Mouse (Mus musculus): Measurements from ENCODE around the gene Katnbl1.
"Not testable (repeated sequence)": the region's sequence is repeated elsewhere in the genome, so short reads cannot be mapped to it uniquely, and the experiment has no call there.

The Katnbl1 gene

DNA sequence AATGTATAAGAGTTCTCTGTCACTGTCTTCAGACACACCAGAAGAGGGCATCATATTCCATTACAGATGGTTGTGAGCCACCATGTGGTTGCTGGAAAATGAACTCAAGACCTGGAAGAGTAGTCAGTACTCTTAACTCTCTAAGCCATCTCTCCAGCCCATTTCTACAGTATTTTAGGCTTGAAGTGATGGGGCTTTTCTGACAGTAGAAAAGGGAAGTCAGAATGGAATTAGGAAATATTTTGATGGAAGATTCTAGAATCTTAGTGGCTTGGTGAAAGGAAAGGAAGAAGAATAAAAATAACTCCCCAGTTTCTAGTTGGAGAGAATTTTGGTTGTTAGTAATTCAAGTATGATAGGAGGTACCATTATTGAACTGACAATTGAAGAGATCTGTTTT lies 14.9 kb downstream of the Katnbl1 start:
- no peak for DNase-seq

DNA sequence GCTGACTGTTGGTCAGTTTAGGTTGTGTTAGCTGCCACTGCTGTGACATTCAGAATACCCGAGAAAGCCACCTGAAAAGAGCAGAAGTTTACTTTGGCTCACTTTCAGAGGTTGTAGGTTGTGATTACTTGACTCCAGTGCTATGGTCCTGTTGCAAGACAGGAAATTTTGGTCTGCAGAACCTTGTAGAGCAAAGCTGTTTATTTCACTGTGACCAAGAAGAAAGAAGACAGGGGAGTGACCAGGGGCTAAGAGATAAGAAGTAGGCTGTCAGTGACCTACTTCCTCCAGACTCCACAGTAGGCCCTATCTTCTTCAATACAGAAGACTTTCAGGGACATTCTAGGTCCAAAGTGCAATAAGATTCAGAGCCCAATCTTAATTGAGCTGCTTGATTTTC lies 17.6 kb downstream of the Katnbl1 start:
- no peak for DNase-seq

DNA sequence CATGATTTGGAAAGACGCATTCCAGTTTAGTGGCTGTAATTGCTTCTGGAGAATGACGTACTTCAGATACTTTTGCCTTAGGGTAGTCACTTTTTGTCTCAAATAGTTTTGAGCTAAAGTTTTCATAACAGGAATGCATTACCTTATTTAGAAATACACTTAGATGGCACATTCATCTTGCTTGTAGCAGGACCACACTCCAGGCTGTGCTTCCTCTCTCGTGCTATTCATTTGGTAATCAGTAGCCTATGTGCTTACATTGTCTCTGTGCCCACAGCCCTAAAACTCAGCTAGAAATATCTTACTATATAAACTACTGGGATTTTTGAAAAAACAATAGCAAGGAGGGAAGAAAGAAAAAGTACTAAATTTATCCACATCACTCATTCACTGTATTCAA lies 28.0 kb downstream of the Katnbl1 start:
- no peak for DNase-seq

DNA sequence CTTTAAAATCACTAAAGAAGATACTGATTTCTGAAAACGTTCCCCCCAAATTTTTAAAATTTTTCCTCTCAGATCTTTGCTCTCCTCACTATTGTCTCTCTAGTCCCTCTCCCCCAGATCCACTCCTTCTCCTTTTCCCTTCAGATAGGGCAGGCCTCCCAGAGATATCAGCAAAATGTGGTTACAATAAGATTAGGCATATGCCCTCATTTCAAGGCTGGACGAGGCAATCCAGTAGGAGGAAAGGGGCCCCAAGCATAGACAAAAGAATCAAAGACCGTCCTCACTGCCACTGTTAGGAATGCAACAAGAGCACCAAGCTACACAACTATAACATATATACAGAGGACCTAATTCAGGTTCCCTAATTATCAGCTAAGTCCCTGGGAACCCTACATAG lies 46.3 kb downstream of the Katnbl1 start:
- no peak for DNase-seq

DNA sequence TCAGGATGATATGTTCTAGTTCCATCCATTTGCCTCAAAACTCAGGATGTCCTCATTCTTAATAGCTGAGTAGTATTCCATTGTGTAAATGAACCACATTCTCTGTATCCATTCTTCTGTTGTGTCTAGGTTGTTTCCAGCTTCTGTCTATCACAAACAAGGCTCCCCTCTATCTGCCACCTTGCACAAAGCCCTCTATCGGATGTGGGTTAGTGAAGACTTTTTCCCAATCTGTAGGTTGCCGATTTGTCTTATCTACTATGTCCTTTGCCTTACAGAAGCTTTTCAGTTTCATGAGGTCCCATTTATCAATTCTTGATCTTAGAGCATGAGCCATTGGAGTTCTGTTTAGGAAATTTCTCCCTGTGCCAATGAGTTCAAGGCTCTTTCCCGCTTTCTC lies 49.5 kb downstream of the Katnbl1 start:
- not testable (repeated sequence) for DNase-seq

DNA sequence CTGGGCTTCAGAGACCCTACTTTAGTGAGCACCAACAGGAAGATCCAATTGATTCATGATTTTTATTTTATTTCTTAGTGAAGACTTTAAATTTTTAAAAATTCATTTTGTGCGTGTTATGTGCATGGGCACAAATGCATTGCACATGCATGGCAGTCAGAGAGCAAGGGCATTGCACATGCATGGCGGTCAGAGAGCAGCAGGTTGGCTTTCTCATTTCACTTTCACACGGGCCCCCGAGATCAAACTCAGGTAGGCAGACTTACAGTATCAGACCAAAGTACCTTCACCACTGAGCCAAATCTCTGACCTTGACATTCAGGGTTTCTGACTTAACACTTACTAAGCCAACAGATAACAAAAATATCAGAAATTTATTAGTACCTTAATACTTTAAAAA lies 50.7 kb downstream of the Katnbl1 start:
- DNase-seq: no peak

DNA sequence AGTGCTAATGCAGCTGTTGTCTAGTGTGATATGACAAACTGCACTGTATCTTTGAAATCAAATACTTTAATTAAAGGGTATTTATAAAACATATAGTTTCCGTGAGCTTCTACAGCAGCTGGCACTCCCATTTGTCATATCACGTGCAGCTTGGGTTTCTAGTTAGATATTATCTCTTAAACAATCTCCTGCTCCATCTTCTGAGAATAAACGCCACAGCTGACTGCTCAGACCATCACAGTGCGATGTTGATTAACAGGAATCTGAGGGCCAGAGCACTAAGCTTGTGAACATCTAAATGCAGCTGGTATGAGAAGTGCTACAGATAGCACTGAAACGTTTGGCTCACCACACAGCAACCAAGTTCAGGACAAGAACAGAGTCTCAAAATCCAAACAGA lies 51.4 kb downstream of the Katnbl1 start:
- DNase-seq: no peak

DNA sequence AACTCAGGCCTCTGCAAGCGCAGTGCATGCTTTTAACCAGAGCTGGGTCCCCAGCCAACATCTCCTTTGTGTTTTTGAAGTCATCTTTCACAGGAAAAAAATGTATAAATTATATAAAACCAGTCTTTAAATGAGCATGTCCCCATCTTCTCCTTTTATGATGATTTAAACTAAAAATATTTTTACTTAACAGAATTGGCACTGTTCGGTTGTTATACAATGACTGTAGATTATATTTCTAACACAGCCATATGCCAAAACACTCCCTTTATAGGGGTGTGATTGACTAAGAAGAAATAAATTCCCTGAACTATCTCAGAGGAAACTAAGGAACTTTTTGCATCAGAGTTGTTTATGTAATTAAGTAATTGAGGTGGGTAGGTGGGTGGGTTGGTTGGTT lies 53.5 kb downstream of the Katnbl1 start:
- DNase-seq: no peak

DNA sequence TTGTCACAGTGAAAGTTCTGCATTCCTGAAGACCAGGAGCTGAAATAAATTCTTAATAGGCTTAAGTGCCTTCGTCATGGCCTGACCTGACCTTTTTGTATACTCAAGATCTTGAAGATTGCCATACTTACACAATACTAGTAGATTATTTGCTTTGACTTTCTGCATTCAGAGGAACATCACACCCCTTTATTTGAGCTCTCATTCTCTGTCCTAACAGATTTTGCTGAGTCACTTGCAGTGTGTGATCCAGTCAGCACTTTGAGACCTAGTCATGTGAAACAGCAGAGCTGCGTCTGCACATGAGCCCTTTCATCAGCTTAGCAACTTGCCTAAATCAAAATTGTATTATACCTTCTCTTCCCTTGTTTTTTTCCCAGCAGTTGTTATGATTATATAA lies 54.3 kb downstream of the Katnbl1 start:
- DNase-seq: no peak

DNA sequence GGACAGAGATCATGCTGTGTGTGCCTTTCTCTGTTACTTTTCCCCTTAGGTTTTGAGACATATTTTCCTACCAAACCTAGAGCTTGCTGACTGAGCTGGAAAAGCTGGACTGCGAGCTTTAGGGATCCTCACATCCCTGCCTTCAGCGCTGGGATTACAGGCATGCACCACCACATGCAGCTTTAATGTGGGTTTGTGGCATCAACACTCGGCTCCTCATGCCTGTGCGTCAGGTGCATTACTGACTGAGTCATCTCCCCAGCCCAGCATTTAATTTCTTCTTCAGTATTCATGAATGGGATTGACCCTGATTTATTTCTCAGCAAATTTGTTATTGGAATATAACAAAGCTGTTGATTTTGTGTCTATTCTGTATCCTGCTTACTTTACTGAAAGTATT lies 57.3 kb downstream of the Katnbl1 start:
- no peak for DNase-seq

DNA sequence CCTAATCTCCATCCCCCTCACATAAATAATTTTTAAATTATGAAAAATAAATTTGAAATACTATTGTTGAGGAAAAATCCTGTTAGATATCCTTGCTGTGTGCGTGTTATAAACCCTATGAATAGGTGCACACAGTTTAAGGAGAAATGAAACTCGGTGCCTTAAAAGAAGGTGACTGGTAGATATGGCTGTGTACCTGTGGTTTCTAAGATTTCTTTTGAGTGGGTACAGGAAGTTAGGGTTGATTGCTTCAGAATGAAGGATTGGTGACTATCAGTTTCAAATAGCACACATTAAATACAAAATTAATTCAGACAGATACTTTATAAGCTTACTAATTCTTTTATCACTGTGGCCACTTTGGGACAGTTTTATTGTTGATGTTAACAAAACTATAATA lies 58.6 kb downstream of the Katnbl1 start:
- no peak for DNase-seq

DNA sequence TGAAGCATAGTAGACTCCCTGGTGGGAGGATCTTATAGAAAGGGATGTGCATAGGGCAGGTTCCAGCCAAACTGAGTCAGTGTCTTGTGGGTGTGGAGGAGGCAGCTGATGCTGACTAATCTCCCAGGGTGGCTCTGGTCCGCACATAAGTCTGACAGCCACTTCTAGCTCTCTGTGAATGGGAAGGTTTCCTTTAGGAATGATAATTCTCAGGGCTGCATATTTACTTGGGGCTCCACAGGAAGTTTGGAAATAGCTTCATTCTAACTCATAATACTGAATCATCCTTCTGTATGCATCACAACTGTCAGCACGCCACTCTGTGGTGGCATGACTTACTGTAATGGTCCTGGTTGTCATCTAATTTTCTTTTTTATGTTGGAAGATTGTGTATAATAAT lies 64.5 kb downstream of the Katnbl1 start:
- no peak for DNase-seq

DNA sequence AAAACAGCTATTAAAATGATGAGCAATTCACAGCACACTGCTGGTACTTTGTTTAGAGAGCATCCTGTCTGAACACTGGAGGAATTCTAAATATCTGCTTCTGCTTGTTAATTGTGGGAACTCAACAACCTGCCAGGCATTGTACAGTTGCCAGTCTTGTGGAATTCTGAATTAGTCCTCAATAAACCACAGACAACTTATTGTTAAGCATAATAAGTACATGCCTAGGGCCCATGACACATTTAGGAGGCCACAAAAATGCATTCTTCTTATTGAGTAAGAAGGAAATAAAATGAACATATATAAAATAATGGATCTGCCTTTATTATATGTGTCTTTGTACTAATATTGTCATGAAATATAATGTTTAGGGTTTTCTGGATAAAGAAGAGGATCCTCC lies 66.5 kb downstream of the Katnbl1 start:
- DNase-seq: no peak

DNA sequence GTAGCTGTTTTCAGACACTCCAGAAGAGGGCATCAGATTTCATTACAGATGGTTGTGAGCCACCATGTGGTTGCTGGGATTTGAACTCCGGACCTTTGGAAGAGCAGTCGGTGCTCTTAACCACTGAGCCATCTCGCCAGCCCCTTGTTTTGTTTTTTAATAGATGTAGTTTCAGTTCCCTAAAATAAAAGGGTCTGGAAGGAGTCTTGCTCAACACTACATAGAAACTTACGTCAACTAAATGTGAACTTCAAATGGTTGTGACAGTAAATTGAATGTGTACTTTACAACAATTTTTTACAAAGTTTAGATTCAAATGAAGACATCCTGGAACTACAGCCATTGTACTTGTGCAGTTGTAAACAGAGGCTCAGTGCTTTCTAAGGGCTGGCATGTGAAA lies 69.0 kb downstream of the Katnbl1 start:
- not testable (repeated sequence) for DNase-seq

DNA sequence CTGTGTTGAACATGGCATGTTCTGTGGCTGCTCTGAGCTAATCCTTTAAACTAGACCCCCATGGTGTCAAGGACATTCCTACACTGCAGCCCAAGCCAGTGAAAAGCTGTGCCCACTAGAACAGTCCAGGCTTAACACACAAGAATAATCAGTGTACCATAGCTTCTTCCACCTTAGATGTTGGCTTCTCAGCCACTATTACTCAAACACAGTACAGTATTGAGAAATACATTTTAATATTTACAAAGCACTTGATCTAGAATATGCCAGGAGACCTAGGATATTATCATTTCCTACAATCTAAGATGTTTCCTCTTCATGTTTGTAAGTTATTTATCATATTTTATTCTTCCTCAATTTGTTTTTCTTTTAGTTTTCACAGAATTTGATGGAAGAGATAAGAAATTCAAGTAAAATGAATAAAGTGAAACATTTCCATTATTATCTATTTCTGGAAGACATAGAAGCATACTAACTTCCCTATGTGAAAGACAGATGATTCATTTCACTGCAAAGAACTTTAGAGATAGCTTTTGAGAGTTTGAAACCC lies 69.6 kb downstream of the Katnbl1 start:
- no peak for DNase-seq

DNA sequence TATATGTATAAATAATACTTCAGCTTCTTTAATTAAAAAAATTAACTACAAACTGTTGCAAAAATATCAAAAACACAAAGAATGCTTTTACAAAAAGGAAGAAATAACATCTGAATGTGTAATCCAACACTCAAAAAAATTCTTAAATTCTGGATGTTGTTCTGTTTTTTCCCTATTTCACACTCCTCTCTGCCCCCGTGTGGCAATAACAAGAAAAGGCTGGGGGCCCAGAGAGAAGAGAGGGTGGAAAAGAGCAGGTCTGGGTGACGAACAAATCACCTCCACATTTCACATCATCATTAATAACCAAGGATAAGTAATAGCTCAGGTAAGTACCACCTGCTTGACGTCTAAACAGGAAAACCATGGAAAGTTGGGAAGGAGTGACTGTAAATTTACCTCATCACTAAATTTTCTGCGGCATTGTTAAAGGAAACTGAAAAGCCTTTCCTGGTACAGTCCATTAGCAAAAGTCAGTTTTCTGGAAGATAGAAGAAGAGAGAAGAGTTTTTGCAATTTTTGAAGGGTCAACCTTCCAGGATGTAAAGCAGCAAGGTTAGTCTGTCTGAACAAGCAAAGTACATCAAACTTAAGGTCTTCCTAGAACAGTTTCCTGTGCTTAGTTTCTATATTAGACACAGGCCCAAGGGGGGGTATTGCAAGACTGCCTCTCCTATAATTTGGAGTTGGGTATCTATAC lies 70.7 kb downstream of the Katnbl1 start:
- DNase-seq: no peak

DNA sequence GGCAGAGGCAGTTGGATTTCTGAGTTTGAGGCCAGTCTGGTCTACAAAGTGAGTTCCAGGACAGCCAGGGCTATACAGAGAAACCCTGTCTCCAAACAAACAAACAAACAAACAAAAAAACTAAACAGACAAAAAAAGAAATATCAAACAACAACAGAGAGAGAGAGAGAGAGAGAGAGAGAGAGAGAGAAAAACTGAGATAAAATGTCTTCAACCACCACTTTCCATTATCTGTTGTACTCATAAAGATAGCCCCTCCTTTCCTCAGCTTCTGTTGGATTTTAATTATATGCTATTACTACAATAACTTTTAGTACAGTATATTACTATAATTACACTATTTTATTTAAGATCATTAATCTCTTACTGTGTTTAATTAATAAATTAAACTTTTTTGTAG lies 73.5 kb downstream of the Katnbl1 start:
- not testable (repeated sequence) for DNase-seq

DNA sequence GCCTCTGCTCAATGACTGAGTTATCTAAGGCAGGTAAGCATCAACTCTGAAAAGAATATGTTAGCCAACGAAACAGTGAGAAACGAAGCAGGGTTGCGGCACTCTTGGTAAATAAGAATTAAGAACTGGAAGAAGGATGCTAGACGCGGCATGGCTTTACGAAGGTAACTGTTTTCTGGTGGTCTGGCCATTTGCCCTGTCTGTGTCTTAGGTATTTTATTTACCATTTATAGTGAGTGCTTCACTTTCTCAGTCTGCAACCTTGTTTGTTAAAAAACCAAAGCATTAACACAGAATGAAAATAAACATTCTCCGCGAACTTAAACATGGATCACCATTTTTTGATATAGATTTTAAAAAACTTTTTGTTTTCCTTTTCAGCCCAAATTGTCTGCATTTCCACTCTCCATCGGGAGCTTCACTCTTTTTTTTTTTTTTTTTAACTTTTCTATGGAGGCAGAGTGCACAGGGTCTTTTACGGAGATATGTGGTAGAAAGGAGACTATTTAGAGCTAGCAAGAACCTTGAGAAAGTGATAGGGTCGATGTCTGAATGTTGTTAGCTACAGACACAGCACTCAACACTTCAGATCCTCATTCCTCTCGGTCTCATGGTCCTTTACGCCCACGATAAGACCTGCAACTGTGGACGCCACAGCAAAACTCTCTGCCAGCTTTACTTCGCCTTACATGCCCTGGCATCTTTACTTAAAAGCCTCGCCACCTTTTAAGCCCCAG lies 75.3 kb downstream of the Katnbl1 start:
- no peak for DNase-seq

DNA sequence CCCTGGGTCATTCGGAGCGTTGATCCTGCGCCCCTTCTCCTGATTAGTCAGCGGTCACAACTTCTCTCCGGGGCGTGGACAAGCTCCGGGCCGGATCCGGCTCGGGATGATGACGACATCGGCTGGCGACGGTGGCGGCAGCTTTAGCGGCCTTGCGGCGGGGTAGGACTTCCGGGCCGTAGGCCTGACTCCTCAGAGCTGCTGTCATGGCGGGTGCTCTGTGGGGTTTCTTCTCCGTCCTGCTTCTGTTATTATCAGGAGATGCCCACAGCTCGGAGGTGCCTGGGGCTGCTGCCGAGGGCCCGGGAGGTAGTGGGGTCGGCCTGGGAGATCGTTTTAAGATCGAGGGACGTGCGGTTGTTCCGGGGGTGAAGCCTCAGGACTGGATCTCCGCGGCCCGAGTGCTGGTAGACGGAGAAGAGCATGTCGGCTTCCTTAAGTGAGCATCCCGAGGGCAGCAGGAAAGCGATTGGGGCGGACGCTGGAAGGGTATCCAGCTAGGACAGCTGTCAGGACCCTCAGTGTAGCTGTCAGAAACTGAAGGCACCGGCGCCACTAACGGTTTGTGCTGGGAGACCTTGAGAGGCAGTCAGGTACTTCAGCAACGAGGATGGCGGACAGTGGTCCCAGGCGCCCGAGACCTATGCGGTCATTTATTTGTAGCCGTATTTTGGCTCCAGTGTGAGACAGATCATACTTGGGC lies 76.0 kb downstream of the Katnbl1 start, which contains the start of gene Emc7:
TSS of gene Emc7 (plus strand) at position 136 of the 703 bp plus-strand sequence.
- peak; percentile 95 for DNase-seq

DNA sequence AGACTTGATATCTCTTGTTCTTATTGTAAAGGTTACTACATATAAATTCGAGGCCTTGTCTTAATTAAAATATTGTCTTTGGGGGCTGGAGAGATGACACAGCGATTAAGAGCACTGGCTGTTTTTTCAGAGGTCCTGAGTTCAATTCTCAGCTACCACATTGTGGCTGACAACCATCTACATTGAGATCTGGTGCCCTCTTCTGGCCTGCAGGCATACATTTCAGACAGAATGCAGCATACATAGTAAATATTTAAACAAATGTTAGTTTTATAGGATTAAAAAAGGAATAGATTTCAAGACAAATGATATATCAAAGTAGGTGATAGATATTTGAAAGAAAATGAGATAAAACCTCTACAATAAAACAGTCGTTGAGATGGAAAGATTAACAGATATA lies 81.5 kb downstream of the Katnbl1 start:
- no peak for DNase-seq
